Mouse (Mus musculus) spleen, adult 2 months (tissue): ENCODE measurements around the gene Pip5k1c. TPM values are rescaled to one million over a fixed set of nuclear protein-coding genes. Genes with fewer than 3 reads are reported as not detected.

Experiments
- DNase-seq, 2 experiments: peaks; one replicate each; pipeline versions ENCODE4 v3.0.0 to v3.0.0-alpha.2; 2012 to 2021; ENCODE audit warnings: low spot score in 2 of 2, low read depth in 1 of 2
- H3K27ac ChIP-seq: fragments of 200-500 bp; 2 replicates; pipeline ENCODE4 v1.5.1; 2012; ENCODE audit warnings: low read length, inconsistent platforms; ENCODE audit not compliant: insufficient read depth
- H3K27me3 ChIP-seq: fragments of 200-500 bp; 2 replicates; pipeline ENCODE4 v1.6.1; 2012; ENCODE audit warnings: mild to moderate bottlenecking, moderate library complexity, low read length, inconsistent platforms; ENCODE audit not compliant: control insufficient read depth, insufficient read depth
- H3K36me3 ChIP-seq: fragments of 200-500 bp; 2 replicates; pipeline ENCODE4 v1.6.1; 2012; ENCODE audit warnings: mild to moderate bottlenecking, low read length, inconsistent platforms; ENCODE audit not compliant: control insufficient read depth, insufficient read depth
- H3K4me1 ChIP-seq: fragments of 200-500 bp; 2 replicates; pipeline ENCODE4 v1.6.1; 2011; ENCODE audit warnings: inconsistent platforms; ENCODE audit not compliant: control insufficient read depth, insufficient read depth, insufficient read length
- H3K4me3 ChIP-seq: fragments of 200-500 bp; 2 replicates; pipeline ENCODE4 v1.5.1; 2011; ENCODE audit warnings: mild to moderate bottlenecking, inconsistent platforms; ENCODE audit not compliant: insufficient read depth, insufficient read length; ENCODE audit errors: extremely low read depth
- CTCF ChIP-seq: fragments of 200-500 bp; IDR thresholded peaks from 2 replicates; pipeline ENCODE4 v1.5.1; 2011; ENCODE audit warnings: mild to moderate bottlenecking, inconsistent platforms; ENCODE audit not compliant: insufficient read depth, insufficient read length, insufficient replicate concordance; ENCODE audit errors: extremely low read depth
- POLR2A ChIP-seq: fragments of 200-500 bp; IDR thresholded peaks from 2 replicates; pipeline ENCODE4 v1.6.1; 2011; ENCODE audit warnings: low read depth, low read length, inconsistent platforms
- WGBS: fragments of 180-500 bp; shearing (Covaris S2); methylation state at CpG from one replicate; pipeline ENCODE4 v1.1.7; 2018; 5-methylcytosine and 5-hydroxymethylcytosine counted together
- polyA plus RNA-seq: library from polyadenylated mRNA; depleted of rRNA; stranded (reverse); fragments of >200 nt; gene quantifications from 2 replicates; pipeline ENCODE4 v1.2.3, GENCODE M21; 2012; rRNA removed

Gene Pip5k1c
- polyA plus RNA-seq, 1 experiment, result 93.2 TPM

DNA sequence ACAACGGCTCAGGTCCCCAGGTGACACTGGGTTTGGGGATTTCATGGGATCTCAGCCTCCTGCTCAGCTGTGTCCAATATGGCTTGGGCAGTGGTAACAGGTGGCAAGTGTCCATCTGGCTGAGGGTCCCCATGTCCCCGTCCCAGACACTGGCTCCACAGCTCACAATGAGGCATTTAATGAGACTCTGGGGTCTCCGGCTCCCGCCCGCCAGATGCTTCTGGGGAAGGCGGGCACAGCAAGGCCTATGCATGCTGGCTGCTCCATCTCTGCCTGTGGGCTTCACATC, 74.4 kb downstream of the Pip5k1c start:
- WGBS, result 95% methylated on average over 6 of the region's 6 CpGs
- Histone ChIP-seq H3K4me1 (no peaks in the 10 kb centered on the region; the same call in none of the 2 replicates), H3K4me3 (no peak overlapping the region), H3K27me3 (no peaks in the 10 kb centered on the region), H3K36me3 (peaks cover 41% of the 10 kb centered on the region), H3K27ac (no peak overlapping the region)
- TF ChIP-seq POLR2A, result no peak
- TF ChIP-seq CTCF, result no peak
- no peak for DNase-seq

Other genes with a start within 250 kb of the Pip5k1c start
- gene Sgta, start 232.8 kb upstream of the Pip5k1c start, polyA plus RNA-seq, result 88.8 and 114 TPM in 2 replicates
- 17.9 and 27.2 TPM in 2 replicates for gene Thop1, start 222.9 kb upstream of the Pip5k1c start, polyA plus RNA-seq
- 0.27 and 0.32 TPM in 2 replicates for gene Creb3l3, start 194.1 kb upstream of the Pip5k1c start, polyA plus RNA-seq
- gene Map2k2, start 187.0 kb upstream of the Pip5k1c start, polyA plus RNA-seq, result 135 and 201 TPM in 2 replicates
- 64.6 and 95.2 TPM in 2 replicates for gene Zbtb7a, start 157.7 kb upstream of the Pip5k1c start, polyA plus RNA-seq
- gene Pias4, start 125.0 kb upstream of the Pip5k1c start, polyA plus RNA-seq, result 36.1 and 45.8 TPM in 2 replicates
- 1,457 and 1,736 TPM in 2 replicates for gene Eef2, start 116.3 kb upstream of the Pip5k1c start, polyA plus RNA-seq
- gene Dapk3, start 110.0 kb upstream of the Pip5k1c start, polyA plus RNA-seq, result 58.0 and 84.5 TPM in 2 replicates
- gene 4930442H23Rik, start 109.1 kb upstream of the Pip5k1c start, polyA plus RNA-seq, result not detected in 2 replicates
- gene Nmrk2, start 90.9 kb upstream of the Pip5k1c start, polyA plus RNA-seq, result not detected in 2 replicates
- gene Atcay, start 62.1 kb upstream of the Pip5k1c start, polyA plus RNA-seq, result 0.92 and 0.95 TPM in 2 replicates
- gene Zfr2, start 59.8 kb upstream of the Pip5k1c start, polyA plus RNA-seq, result 5.5 and 6.1 TPM in 2 replicates
- 22.5 and 30.0 TPM in 2 replicates for gene Matk, start 40.0 kb upstream of the Pip5k1c start, polyA plus RNA-seq
- 63.6 and 86.9 TPM in 2 replicates for gene Mrpl54, start 26.0 kb upstream of the Pip5k1c start, polyA plus RNA-seq
- 63.0 and 77.1 TPM in 2 replicates for gene Apba3, start 26.0 kb upstream of the Pip5k1c start, polyA plus RNA-seq
- 8.1 and 10.6 TPM in 2 replicates for gene Tjp3, start 1.4 kb upstream of the Pip5k1c start, polyA plus RNA-seq
- gene Cactin, start 28.1 kb downstream of the Pip5k1c start, polyA plus RNA-seq, result 38.6 and 44.8 TPM in 2 replicates
- 68.1 and 92.5 TPM in 2 replicates for gene Tbxa2r, start 35.8 kb downstream of the Pip5k1c start, polyA plus RNA-seq
- 1.3 and 1.7 TPM in 2 replicates for gene Gipc3, start 50.3 kb downstream of the Pip5k1c start, polyA plus RNA-seq
- gene Hmg20b, start 57.5 kb downstream of the Pip5k1c start, polyA plus RNA-seq, result 74.8 and 92.9 TPM in 2 replicates
- gene Mfsd12, start 64.5 kb downstream of the Pip5k1c start, polyA plus RNA-seq, result 20.2 and 32.6 TPM in 2 replicates
- 7.8 and 11.7 TPM in 2 replicates for gene 4930404N11Rik, start 72.9 kb downstream of the Pip5k1c start, polyA plus RNA-seq
- gene Fzr1, start 85.6 kb downstream of the Pip5k1c start, polyA plus RNA-seq, result 127 and 128 TPM in 2 replicates
- 47.9 and 71.7 TPM in 2 replicates for gene Dohh, start 91.5 kb downstream of the Pip5k1c start, polyA plus RNA-seq
- gene Gm48551, start 91.5 kb downstream of the Pip5k1c start, polyA plus RNA-seq, result 2.3 and 2.9 TPM in 2 replicates
- gene Gm48552, start 96.0 kb downstream of the Pip5k1c start, polyA plus RNA-seq, result 2.9 and 6.4 TPM in 2 replicates
- gene Smim24, start 100.1 kb downstream of the Pip5k1c start, polyA plus RNA-seq, result 18.3 and 22.9 TPM in 2 replicates
- 26.0 and 32.4 TPM in 2 replicates for gene Nfic, start 162.7 kb downstream of the Pip5k1c start, polyA plus RNA-seq
- gene Celf5, start 189.7 kb downstream of the Pip5k1c start, polyA plus RNA-seq, result 0.33 and 0.70 TPM in 2 replicates
- 198 and 259 TPM in 2 replicates for gene Ncln, start 203.4 kb downstream of the Pip5k1c start, polyA plus RNA-seq
- 127 and 168 TPM in 2 replicates for gene S1pr4, start 207.2 kb downstream of the Pip5k1c start, polyA plus RNA-seq
- 14.8 and 15.1 TPM in 2 replicates for gene Gna15, start 231.3 kb downstream of the Pip5k1c start, polyA plus RNA-seq